Mouse (Mus musculus) heart, adult 10 weeks (tissue): ENCODE results near the gene 1700049E17Rik1. TPM values are rescaled to one million over a fixed set of nuclear protein-coding genes. Genes with fewer than 3 reads are reported as not detected.

Experiments used
- polyA plus RNA-seq: library from polyadenylated mRNA; stranded (reverse); fragments of 350-450 nt; fragmentation: Illumina TruSeq; extraction: RNeasy Lipid Tissue Mini Kit (QIAGEN cat#74804); gene quantifications from one replicate; pipeline ENCODE4 v1.2.3, GENCODE M21; 2014; ENCODE audit warnings: low read depth, low replicate concordance

1700049E17Rik1 gene
- polyA plus RNA-seq: not detected

GRCm38 (mm10) chr14:41924649-41925048 lies at the start of gene 1700049E17Rik1:
TSS of gene 1700049E17Rik1 (plus strand) at chr14:41924949.

GRCm38 (mm10) chr14:41907190-41907589 lies 17.6 kb upstream of the 1700049E17Rik1 start, which contains the start of gene Gm7980:
TSS of gene Gm7980 (minus strand) at chr14:41907290.

GRCm38 (mm10) chr14:41943695-41944094 lies 18.9 kb downstream of the 1700049E17Rik1 start, which contains the start of gene 1700024B05Rik:
TSS of gene 1700024B05Rik (plus strand) at chr14:41943995.

GRCm38 (mm10) chr14:41967827-41968226 lies 43.1 kb downstream of the 1700049E17Rik1 start, which contains the start of gene Gm6401:
TSS of gene Gm6401 (minus strand) at chr14:41967927.

Other genes starting within 250 kb of the 1700049E17Rik1 start
- not detected for gene Gm8068, start 223.1 kb upstream of the 1700049E17Rik1 start, polyA plus RNA-seq
- gene Gm7929, start 174.3 kb upstream of the 1700049E17Rik1 start, polyA plus RNA-seq: not detected
- not detected for gene Gm47189, start 152.5 kb upstream of the 1700049E17Rik1 start, polyA plus RNA-seq
- not detected for gene Gm7980, start 17.7 kb upstream of the 1700049E17Rik1 start, polyA plus RNA-seq
- gene 1700024B05Rik, start 19.0 kb downstream of the 1700049E17Rik1 start, polyA plus RNA-seq: not detected
- not detected for gene Gm6401, start 43.0 kb downstream of the 1700049E17Rik1 start, polyA plus RNA-seq
- gene Gm3543, start 58.4 kb downstream of the 1700049E17Rik1 start, polyA plus RNA-seq: not detected
- gene Gm7951, start 192.4 kb downstream of the 1700049E17Rik1 start, polyA plus RNA-seq: not detected
- not detected for gene Gm17027, start 237.7 kb downstream of the 1700049E17Rik1 start, polyA plus RNA-seq